Mouse (Mus musculus) lung, adult 2 months (tissue): ENCODE results near the gene Tead4.

ENCODE experiments used
- CTCF ChIP-seq: fragments of 200-500 bp; IDR thresholded peaks from 2 replicates; pipeline ENCODE4 v1.5.1; 2011; ENCODE audit warnings: mild to moderate bottlenecking, low read length, control low read depth; ENCODE audit not compliant: insufficient read depth
- POLR2A ChIP-seq: fragments of 200-500 bp; IDR thresholded peaks from 2 replicates; pipeline ENCODE4 v1.6.1; 2011; ENCODE audit warnings: low read depth, mild to moderate bottlenecking, control low read depth, low read length, borderline replicate concordance; ENCODE audit errors: extremely low read depth

GRCm38 (mm10) chr6:128250596-128250995 lies 50.0 kb downstream of the Tead4 start:
- TF ChIP-seq CTCF (no peak), POLR2A (no peak)
